Mouse (Mus musculus): Measurements from ENCODE around the gene Orai3.

GRCm38 (mm10) chr7:127769651-127770038 is at the start of gene Orai3:
- TF ChIP-seq HCFC1 (IDR thresholded peaks at IDR 0.05; ENCODE audit: borderline replicate concordance, insufficient read depth, low read length) = no peak
- no peak for TF ChIP-seq MAFK (IDR thresholded peaks at IDR 0.05; ENCODE audit: insufficient read depth, low read depth, low read length)

All from ES-E14 (cell line).